8 mouse cellular contexts compared by ENCODE assay signal in the genomic region with DNA sequence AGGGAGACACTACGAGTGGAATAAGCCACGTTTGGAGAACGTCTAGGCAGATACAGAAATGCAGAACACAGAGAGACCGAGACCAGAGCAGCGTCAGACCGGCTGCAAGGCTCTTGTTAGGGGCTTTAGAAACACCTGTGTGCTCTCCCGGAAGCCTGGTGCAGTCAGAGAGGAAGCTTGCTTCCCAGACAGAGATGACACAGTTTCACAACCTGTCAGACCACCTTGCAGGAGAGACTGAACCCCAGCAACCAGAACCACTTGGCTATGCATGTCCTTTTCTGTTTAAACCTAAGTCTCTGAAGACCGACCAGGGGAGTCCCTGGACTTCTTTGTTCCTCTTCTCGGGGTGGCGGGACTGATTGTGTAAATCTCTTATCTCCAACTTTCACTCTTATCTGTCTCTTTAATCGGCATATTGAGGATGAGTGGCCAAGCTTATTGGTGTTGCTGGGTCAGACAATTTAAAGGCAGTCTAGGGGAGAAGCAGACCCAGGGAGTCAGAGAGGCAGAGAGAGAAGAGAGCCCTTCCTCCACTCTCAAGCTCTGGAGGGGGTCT. TPM values are rescaled to one million over a fixed set of nuclear protein-coding genes. Genes with fewer than 3 reads are reported as not detected.
DNase-seq lines count a peak whose midpoint lies in the region; ATAC-seq and TF ChIP-seq lines count a peak whose summit lies in the region.

Gene Grm6 (plus strand): TSS at position 509 of the 559 bp plus-strand sequence.

- no peaks in the 10 kb centered on the region for H3K79me2 ChIP-seq in liver, adult 2 months (ENCODE audit: control insufficient read depth, insufficient read depth, low read length)

- H3K27me3 ChIP-seq in liver, adult 2 months (ENCODE audit: control insufficient read depth, insufficient read depth, low read length): peaks cover 14% of the 10 kb centered on the region
- H3K27me3 ChIP-seq in embryonic facial prominence, embryonic 15.5 days: peaks cover 64% of the 10 kb centered on the region
- peaks cover 56% of the 10 kb centered on the region for H3K27me3 ChIP-seq in liver, embryonic 11.5 days (replicated peaks; ENCODE audit: control insufficient read depth, insufficient read depth, low read length)
- H3K27me3 ChIP-seq in stomach, embryonic 16.5 days (ENCODE audit: control insufficient read depth, insufficient read depth, low read length): peaks cover 53% of the 10 kb centered on the region

- peaks cover 9% of the 10 kb centered on the region for H3K4me1 ChIP-seq in liver, adult 2 months (ENCODE audit: control insufficient read depth, insufficient read depth, low read length)
- H3K4me1 ChIP-seq in embryonic facial prominence, embryonic 15.5 days: peaks cover 12% of the 10 kb centered on the region
- H3K4me1 ChIP-seq in liver, embryonic 11.5 days (replicated peaks; ENCODE audit: control insufficient read depth, insufficient read depth, low read length): no peaks in the 10 kb centered on the region; the same call in 1 of the 2 replicates
- 0 out of 2 replicates have a peak, but pooled peaks cover 4% of the 10 kb centered on the region for H3K4me1 ChIP-seq in stomach, embryonic 16.5 days (ENCODE audit: control insufficient read depth, insufficient read depth, low read length)

- H3K36me3 ChIP-seq in liver, adult 2 months (ENCODE audit: control insufficient read depth, insufficient read depth, low read length): no peaks in the 10 kb centered on the region
- no peaks in the 10 kb centered on the region for H3K36me3 ChIP-seq in embryonic facial prominence, embryonic 15.5 days
- no peaks in the 10 kb centered on the region for H3K36me3 ChIP-seq in liver, embryonic 11.5 days (ENCODE audit: control insufficient read depth, insufficient read depth, low read length)
- H3K36me3 ChIP-seq in stomach, embryonic 16.5 days (ENCODE audit: control insufficient read depth, insufficient read depth, low read length): no peaks in the 10 kb centered on the region

- H3K9ac ChIP-seq in liver, adult 2 months (ENCODE audit: low read depth, low read length): peak within 1 kb of the TSS; percentile 14; the same call in 1 of the 2 replicates
- no peak within 1 kb of the TSS for H3K9ac ChIP-seq in embryonic facial prominence, embryonic 15.5 days
- H3K9ac ChIP-seq in liver, embryonic 11.5 days (ENCODE audit: low read depth, low read length): no peak within 1 kb of the TSS
- peak within 1 kb of the TSS; percentile 27; the same call in 1 of the 2 replicates for H3K9ac ChIP-seq in stomach, embryonic 16.5 days (ENCODE audit: low read length)

- DNase-seq in liver, adult 2 months (ENCODE audit: extremely low read depth, low read depth, low spot score): peak; percentile 10
- no peak for DNase-seq in liver
- DNase-seq in liver, embryonic 11.5 days (ENCODE audit: low spot score): no peak
- no peak for DNase-seq in adrenal gland, adult 18-20 months (ENCODE audit: low spot score in 2 of 2)
- no peak for DNase-seq in right cerebral cortex, postnatal 4 days
- DNase-seq in retina, embryonic 14.5 days (ENCODE audit: low spot score): no peak

- no peak for TF ChIP-seq POLR2A in liver, adult 2 months (IDR thresholded peaks at IDR 0.05; ENCODE audit: extremely low read depth, insufficient read depth, low read length)

- peak within 1 kb of the TSS; percentile 83 for H3K4me2 ChIP-seq in embryonic facial prominence, embryonic 15.5 days (replicated peaks)
- peak within 1 kb of the TSS; percentile 72 for H3K4me2 ChIP-seq in liver, embryonic 11.5 days
- peak within 1 kb of the TSS; percentile 71 for H3K4me2 ChIP-seq in stomach, embryonic 16.5 days (ENCODE audit: low read depth, low read length)

- no peak for ATAC-seq in embryonic facial prominence, embryonic 15.5 days (ENCODE audit: insufficient number of reproducible peaks, low FRiP score, low TSS enrichment, low read depth)
- ATAC-seq in liver, embryonic 11.5 days (replicated peaks; ENCODE audit: low FRiP score): no peak
- ATAC-seq in stomach, embryonic 16.5 days (ENCODE audit: insufficient read depth, low FRiP score): no peak

- under 1% methylated on average over 11 of the region's 11 CpGs for WGBS in liver, adult 2 months
- 5% methylated on average over 11 of the region's 11 CpGs for WGBS in embryonic facial prominence, embryonic 15.5 days
- 4% methylated on average over 11 of the region's 11 CpGs for whole genome bisulfite sequencing in liver, embryonic 11.5 days
- 2% methylated on average over 11 of the region's 11 CpGs for WGBS in stomach, embryonic 16.5 days

- TF ChIP-seq CTCF in liver, adult 2 months (IDR thresholded peaks at IDR 0.05; ENCODE audit: low read depth, low read length): no peak

- no peak within 1 kb of the TSS for H3K27ac ChIP-seq in liver, adult 2 months (replicated peaks; ENCODE audit: insufficient read depth, low read depth, low read length)
- no peak within 1 kb of the TSS for H3K27ac ChIP-seq in embryonic facial prominence, embryonic 15.5 days (replicated peaks)
- H3K27ac ChIP-seq in liver, embryonic 11.5 days (ENCODE audit: low read depth, low read length): no peak within 1 kb of the TSS
- no peak within 1 kb of the TSS for H3K27ac ChIP-seq in stomach, embryonic 16.5 days (ENCODE audit: low read length)

- H3K9me3 ChIP-seq in embryonic facial prominence, embryonic 15.5 days (replicated peaks): 0 out of 2 replicates have a peak, but pooled peaks cover 3% of the 10 kb centered on the region
- H3K9me3 ChIP-seq in liver, embryonic 11.5 days (ENCODE audit: control insufficient read depth, low read length): no peaks in the 10 kb centered on the region
- H3K9me3 ChIP-seq in stomach, embryonic 16.5 days (replicated peaks; ENCODE audit: control insufficient read depth, low read length): no peaks in the 10 kb centered on the region

- peak within 1 kb of the TSS; percentile 19; the same call in 1 of the 2 replicates for H3K4me3 ChIP-seq in liver, adult 2 months (ENCODE audit: insufficient read depth, low read depth, low read length)
- H3K4me3 ChIP-seq in embryonic facial prominence, embryonic 15.5 days (replicated peaks): peak within 1 kb of the TSS; percentile 44
- peak within 1 kb of the TSS; percentile 42 for H3K4me3 ChIP-seq in liver, embryonic 11.5 days (ENCODE audit: low read depth, low read length)
- H3K4me3 ChIP-seq in stomach, embryonic 16.5 days (replicated peaks; ENCODE audit: low read length): peak within 1 kb of the TSS; percentile 45

RNA-seq across cellular contexts. Expression of gene Grm6, which starts in this region (rescaled TPM):
- total RNA-seq in liver, adult 2 months (2014; rRNA removed): not detected in 2 replicates
- 0.06 TPM in 1 of 2 replicates, not detected in the other for polyA plus RNA-seq in liver, adult 2 months (2012; rRNA removed)
- 0.33 and 0.39 TPM in 2 replicates for polyA plus RNA-seq in embryonic facial prominence, embryonic 15.5 days (2015; fragmentation: Nextera tagmentation; extraction: Ambion mirVana)
- 0.12 TPM in 1 of 2 replicates, not detected in the other for polyA plus RNA-seq in liver, embryonic 11.5 days (2014; fragmentation: Nextera tagmentation; extraction: Ambion mirVana)
- 0.14 and 0.19 TPM in 2 replicates for polyA plus RNA-seq in stomach, embryonic 16.5 days (2015; fragmentation: Nextera tagmentation; extraction: Ambion mirVana)
- not detected for total RNA-seq in adrenal gland, adult 18-20 months (2021)

Comparison
In these comparisons a context has a peak if more than half of its experiments do, and no peak if none do; other contexts are left out.
1. Peak in DNase-seq, H3K4me3 ChIP-seq and H3K9ac ChIP-seq in liver, adult 2 months; RNA of the gene not detected or under 1 TPM.